Mouse (Mus musculus) kidney, adult 2 months (tissue): ENCODE measurements at regions not wholly inside any gene's neighbourhood (a gene's known extent, or its start where the extent isn't known, plus 50 kb on each side); places are given as distances from the start of the nearest gene placed in this dataset.

Experiments used
- CTCF ChIP-seq: fragments of 200-500 bp; conservative IDR thresholded peaks from 2 replicates; pipeline ENCODE4 v1.5.1; 2011; ENCODE audit warnings: low read depth, mild to moderate bottlenecking, control low read depth, low read length, moderate library complexity, mixed read lengths; ENCODE audit not compliant: insufficient read depth, insufficient read length
- POLR2A ChIP-seq: fragments of 200-500 bp; IDR thresholded peaks from one replicate; pipeline ENCODE4 v1.6.1; 2011; ENCODE audit warnings: low read depth, low read length, control low read depth

DNA sequence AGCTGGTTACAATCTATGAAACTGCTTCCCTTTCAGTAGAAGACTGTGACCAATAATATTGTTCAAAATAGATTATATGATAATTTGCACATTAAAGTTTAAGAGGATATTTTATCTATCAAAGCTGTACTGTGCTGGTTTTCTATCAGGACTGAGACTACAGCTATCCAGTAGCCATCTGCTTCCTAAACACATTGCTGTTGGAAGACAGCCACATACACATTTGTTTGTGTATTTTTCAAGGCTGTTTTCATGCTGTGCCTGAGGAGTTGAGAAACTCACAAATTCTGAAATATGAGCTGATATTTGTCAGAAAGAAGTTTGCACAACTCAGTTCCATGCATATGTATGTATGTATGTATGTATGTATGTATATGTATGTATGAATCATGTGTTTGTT, 1089.0 kb upstream of the Lrrtm3 start:
- TF ChIP-seq POLR2A: no peak
- TF ChIP-seq CTCF: no peak
